Mouse (Mus musculus): Measurements from ENCODE around the gene Parp3. TPM values are rescaled to one million over a fixed set of nuclear protein-coding genes. Genes with fewer than 3 reads are reported as not detected.

Parp3 gene
- polyA plus RNA-seq, 1 experiment from 2014 or later, result 0.86 TPM

- ATAC-seq (ENCODE audit: low FRiP score), result no peak
- Histone ChIP-seq H3K9ac (replicated peaks) (no peak overlapping the region), H3K4me3 (replicated peaks) (no peak overlapping the region), H3K27me3 (replicated peaks) (no peaks in the 10 kb centered on the region), H3K27ac (replicated peaks) (no peak overlapping the region), H3K9me3 (replicated peaks) (no peaks in the 10 kb centered on the region), H3K36me3 (peaks cover 57% of the 10 kb centered on the region), H3K4me2 (no peak overlapping the region), H3K4me1 (peaks cover 9% of the 10 kb centered on the region)
- WGBS, result 91% methylated on average over 17 of the region's 17 CpGs
Observed at GRCm38 (mm10) chr9:106483606-106484005, 6.9 kb upstream of the Parp3 start.

- Histone ChIP-seq H3K4me3 (replicated peaks) (no peak overlapping the region), H3K4me1 (peaks cover 14% of the 10 kb centered on the region), H3K36me3 (peaks cover 57% of the 10 kb centered on the region), H3K9me3 (replicated peaks) (no peaks in the 10 kb centered on the region), H3K27me3 (replicated peaks) (no peaks in the 10 kb centered on the region), H3K9ac (replicated peaks) (no peak overlapping the region), H3K4me2 (no peak overlapping the region), H3K27ac (replicated peaks) (no peak overlapping the region)
- 99% methylated on average over 10 of the region's 10 CpGs for WGBS
- no peak for ATAC-seq (ENCODE audit: low FRiP score)
Observed at GRCm38 (mm10) chr9:106483136-106483535, 6.4 kb upstream of the Parp3 start.

GRCm38 (mm10) chr9:106482578-106483115, 5.9 kb upstream of the Parp3 start:
- ATAC-seq (ENCODE audit: low FRiP score), result no peak
- peaks cover 57% of the 10 kb centered on the region for H3K36me3 ChIP-seq
- 89% methylated on average over 17 of the region's 17 CpGs for WGBS
- no peaks in the 10 kb centered on the region for H3K27me3 ChIP-seq (replicated peaks)
- no peak overlapping the region for H3K4me2 ChIP-seq
- H3K9ac ChIP-seq (replicated peaks), result no peak overlapping the region
- H3K9me3 ChIP-seq (replicated peaks), result no peaks in the 10 kb centered on the region
- H3K4me1 ChIP-seq, result peaks cover 18% of the 10 kb centered on the region
- H3K4me3 ChIP-seq (replicated peaks), result no peak overlapping the region
- H3K27ac ChIP-seq (replicated peaks), result no peak overlapping the region

- H3K4me3 ChIP-seq (replicated peaks), result no peak overlapping the region
- no peaks in the 10 kb centered on the region for H3K9me3 ChIP-seq (replicated peaks)
- 88% methylated on average over 13 of the region's 13 CpGs for WGBS
- no peak overlapping the region for H3K9ac ChIP-seq (replicated peaks)
- no peaks in the 10 kb centered on the region for H3K27me3 ChIP-seq (replicated peaks)
- H3K27ac ChIP-seq (replicated peaks), result no peak overlapping the region
- H3K36me3 ChIP-seq, result peaks cover 57% of the 10 kb centered on the region
- H3K4me2 ChIP-seq, result no peak overlapping the region
- H3K4me1 ChIP-seq, result peaks cover 22% of the 10 kb centered on the region
- ATAC-seq (ENCODE audit: low FRiP score), result no peak
Observed at GRCm38 (mm10) chr9:106481676-106482075, 4.9 kb upstream of the Parp3 start.

GRCm38 (mm10) chr9:106481075-106481474, 4.3 kb upstream of the Parp3 start:
- Histone ChIP-seq H3K4me2 (no peak overlapping the region), H3K9ac (replicated peaks) (no peak overlapping the region), H3K4me1 (peaks cover 28% of the 10 kb centered on the region), H3K27ac (replicated peaks) (no peak overlapping the region), H3K9me3 (replicated peaks) (no peaks in the 10 kb centered on the region), H3K36me3 (peaks cover 52% of the 10 kb centered on the region), H3K27me3 (replicated peaks) (no peaks in the 10 kb centered on the region), H3K4me3 (replicated peaks) (no peak overlapping the region)
- WGBS, result 96% methylated on average over 15 of the region's 15 CpGs
- ATAC-seq (ENCODE audit: low FRiP score), result no peak

- WGBS, result 90% methylated on average over 7 of the region's 7 CpGs
- Histone ChIP-seq H3K4me3 (replicated peaks) (no peak overlapping the region), H3K36me3 (peaks cover 47% of the 10 kb centered on the region), H3K9ac (replicated peaks) (no peak overlapping the region), H3K4me2 (no peak overlapping the region), H3K27ac (replicated peaks) (no peak overlapping the region), H3K27me3 (replicated peaks) (no peaks in the 10 kb centered on the region), H3K9me3 (replicated peaks) (no peaks in the 10 kb centered on the region), H3K4me1 (peaks cover 31% of the 10 kb centered on the region)
- ATAC-seq (ENCODE audit: low FRiP score), result no peak
Observed at GRCm38 (mm10) chr9:106480541-106480940, 3.8 kb upstream of the Parp3 start.

- no peak overlapping the region for H3K27ac ChIP-seq (replicated peaks)
Observed at GRCm38 (mm10) chr9:106478101-106478500, 1.4 kb upstream of the Parp3 start.

GRCm38 (mm10) chr9:106477649-106478048, 900 bp upstream of the Parp3 start:
- H3K27ac ChIP-seq (replicated peaks), result peak overlapping the region; percentile 37; the same call in 1 of the 2 replicates
- peak overlapping the region; percentile 62 for H3K9ac ChIP-seq (replicated peaks)
- no peaks in the 10 kb centered on the region for H3K27me3 ChIP-seq (replicated peaks)
- H3K4me3 ChIP-seq (replicated peaks), result peak overlapping the region; percentile 89
- no peaks in the 10 kb centered on the region for H3K9me3 ChIP-seq (replicated peaks)
- peaks cover 19% of the 10 kb centered on the region for H3K36me3 ChIP-seq
- WGBS, result 5% methylated on average over 16 of the region's 16 CpGs
- H3K4me1 ChIP-seq, result peaks cover 44% of the 10 kb centered on the region
- peak overlapping the region; percentile 96 for H3K4me2 ChIP-seq
- no peak for ATAC-seq (ENCODE audit: low FRiP score)

More at GRCm38 (mm10) chr9:106478101-106478500, 1.4 kb upstream of the Parp3 start:
- Histone ChIP-seq H3K4me1 (peaks cover 44% of the 10 kb centered on the region), H3K9ac (replicated peaks) (peak overlapping the region; percentile 62), H3K27me3 (replicated peaks) (no peaks in the 10 kb centered on the region), H3K4me3 (replicated peaks) (peak overlapping the region; percentile 89), H3K9me3 (replicated peaks) (no peaks in the 10 kb centered on the region), H3K4me2 (peak overlapping the region; percentile 96), H3K36me3 (peaks cover 23% of the 10 kb centered on the region)
- WGBS, result 85% methylated on average over 9 of the region's 9 CpGs
- no peak for ATAC-seq (ENCODE audit: low FRiP score)

GRCm38 (mm10) chr9:106476002-106476923, 486 bp downstream of the Parp3 start:
- H3K9ac ChIP-seq (replicated peaks), result 0 out of 2 replicates have a peak overlapping the region, but pooled peaks have one; percentile 6
- H3K4me1 ChIP-seq, result peaks cover 44% of the 10 kb centered on the region
- H3K36me3 ChIP-seq, result peaks cover 10% of the 10 kb centered on the region
- H3K4me3 ChIP-seq (replicated peaks), result peak overlapping the region; percentile 89; the same call in 1 of the 2 replicates
- H3K27ac ChIP-seq (replicated peaks), result peak overlapping the region; percentile 43
- H3K9me3 ChIP-seq (replicated peaks), result no peaks in the 10 kb centered on the region
- peak overlapping the region; percentile 41 for H3K4me2 ChIP-seq
- 37% methylated on average over 16 of the region's 16 CpGs for WGBS
- H3K27me3 ChIP-seq (replicated peaks), result no peaks in the 10 kb centered on the region
- no peak; the same call in 1 of the 2 replicates for ATAC-seq (ENCODE audit: low FRiP score)

- H3K4me3 ChIP-seq (replicated peaks), result peak within 1 kb of the TSS; percentile 89; the same call in 1 of the 2 replicates
- H3K36me3 ChIP-seq, result peaks cover 4% of the 10 kb centered on the region
- H3K4me1 ChIP-seq, result peaks cover 44% of the 10 kb centered on the region
- ATAC-seq (ENCODE audit: low FRiP score), result no peak
- WGBS, result 94% methylated on average over 10 of the region's 10 CpGs
- H3K4me2 ChIP-seq, result peak within 1 kb of the TSS; percentile 41
- 0 out of 2 replicates have a peak within 1 kb of the TSS, but pooled peaks have one; percentile 6 for H3K9ac ChIP-seq (replicated peaks)
- peak within 1 kb of the TSS; percentile 43 for H3K27ac ChIP-seq (replicated peaks)
- no peaks in the 10 kb centered on the region for H3K27me3 ChIP-seq (replicated peaks)
- H3K9me3 ChIP-seq (replicated peaks), result no peaks in the 10 kb centered on the region
Observed at GRCm38 (mm10) chr9:106475663-106476001, 1.1 kb downstream of the Parp3 start, which contains the start of gene Rrp9. TSS of gene Rrp9 (plus strand) at chr9:106475963.

- Histone ChIP-seq H3K4me3 (replicated peaks) (no peak overlapping the region), H3K4me1 (peaks cover 44% of the 10 kb centered on the region), H3K9me3 (replicated peaks) (no peaks in the 10 kb centered on the region), H3K27me3 (replicated peaks) (no peaks in the 10 kb centered on the region), H3K4me2 (peak overlapping the region; percentile 5; the same call in 1 of the 2 replicates), H3K36me3 (no peaks in the 10 kb centered on the region; the same call in 1 of the 2 replicates), H3K9ac (replicated peaks) (no peak overlapping the region), H3K27ac (replicated peaks) (no peak overlapping the region)
- WGBS, result 80% methylated on average over 7 of the region's 7 CpGs
- no peak for ATAC-seq (ENCODE audit: low FRiP score)
Observed at GRCm38 (mm10) chr9:106475046-106475445, 1.7 kb downstream of the Parp3 start.

Measured in neural tube, embryonic 15.5 days (tissue).